Mouse (Mus musculus): ENCODE data around the gene Olfr1337.
"Not testable (repeated sequence)": the region's sequence is repeated elsewhere in the genome, so short reads cannot be mapped to it uniquely, and the experiment has no call there.

The Olfr1337 gene

DNA sequence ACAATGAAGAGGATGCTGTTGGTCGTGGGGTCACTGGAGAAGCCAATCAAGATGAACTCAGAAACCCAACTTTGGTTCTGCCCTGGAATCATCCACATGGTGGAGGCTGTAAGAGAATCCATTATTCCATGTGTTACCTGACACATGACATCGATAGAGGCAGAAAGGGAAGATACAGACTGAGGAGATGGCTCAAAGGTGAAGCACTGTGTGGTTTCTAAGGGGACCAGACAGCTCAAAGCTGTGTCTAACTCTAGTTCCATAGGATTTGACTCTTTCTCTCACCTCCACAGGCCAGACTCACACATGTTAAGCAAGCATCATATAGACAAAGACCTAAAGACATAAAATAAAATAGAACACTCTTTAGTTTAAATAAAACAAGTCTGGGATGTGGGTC lies at the start of gene Olfr1337:
Gene Olfr1337, minus strand, starts transcription at position 101 of the 400 bp plus-strand sequence.
- DNase-seq: no peak

DNA sequence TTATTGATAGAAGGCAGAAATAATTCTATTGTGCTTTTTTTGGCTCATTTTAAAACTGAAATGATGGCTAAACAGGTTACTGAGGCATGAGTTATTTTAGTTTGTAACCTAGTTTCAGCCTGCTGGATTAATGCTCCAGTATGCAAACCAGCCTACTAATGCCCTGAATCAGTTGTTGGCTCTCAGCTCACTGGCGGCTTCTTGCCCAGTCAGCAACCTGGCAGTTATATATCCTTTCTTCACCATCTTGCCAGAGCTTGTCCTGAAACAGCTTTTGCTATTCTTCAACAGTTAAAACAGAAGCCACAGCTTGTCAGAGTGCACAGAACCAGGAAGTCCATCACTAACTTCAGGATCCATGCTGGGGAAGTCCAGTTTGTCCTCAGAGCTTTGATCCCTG lies 36.5 kb upstream of the Olfr1337 start:
- DNase-seq: no peak

DNA sequence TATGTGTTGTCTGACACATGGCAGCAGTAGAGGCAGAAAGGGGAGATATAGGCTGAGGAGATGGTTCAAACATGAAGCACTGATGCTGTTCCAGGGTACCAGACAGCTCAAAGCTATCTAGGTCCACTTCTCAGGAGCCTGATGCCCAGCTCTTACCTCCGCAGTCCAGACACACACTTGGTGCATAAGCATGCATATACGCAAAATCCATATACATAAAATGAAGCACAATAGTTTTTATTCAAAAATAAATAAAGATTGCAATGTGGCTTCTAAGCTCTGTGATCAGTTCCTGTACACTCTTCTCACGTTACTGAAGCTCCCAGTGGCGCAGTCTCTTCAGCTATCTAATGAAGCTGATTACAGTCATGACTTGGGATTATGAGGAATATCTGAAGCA lies 27.5 kb upstream of the Olfr1337 start, which contains the start of gene Olfr1335:
Gene Olfr1335, minus strand, starts transcription at position 101 of the 400 bp plus-strand sequence.
- DNase-seq: no peak

DNA sequence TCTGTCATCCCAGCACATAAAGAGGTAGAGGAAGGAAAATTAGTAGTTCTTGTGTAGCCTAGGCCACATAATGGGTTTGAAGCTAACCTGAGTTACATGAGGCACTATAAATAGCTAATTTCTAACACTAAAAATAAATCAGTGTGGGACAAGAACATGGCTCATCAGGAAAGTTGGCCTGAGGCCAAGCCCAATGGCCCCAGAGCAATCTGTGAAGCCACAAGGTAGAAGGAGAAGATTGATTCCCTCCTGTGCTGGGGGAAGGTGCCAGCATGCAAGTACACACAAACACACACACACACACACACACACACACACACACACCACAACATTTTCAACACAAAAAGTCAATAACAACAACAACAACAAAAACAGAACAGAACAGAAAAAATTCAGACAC lies 10.4 kb upstream of the Olfr1337 start:
- not testable (repeated sequence) for DNase-seq

DNA sequence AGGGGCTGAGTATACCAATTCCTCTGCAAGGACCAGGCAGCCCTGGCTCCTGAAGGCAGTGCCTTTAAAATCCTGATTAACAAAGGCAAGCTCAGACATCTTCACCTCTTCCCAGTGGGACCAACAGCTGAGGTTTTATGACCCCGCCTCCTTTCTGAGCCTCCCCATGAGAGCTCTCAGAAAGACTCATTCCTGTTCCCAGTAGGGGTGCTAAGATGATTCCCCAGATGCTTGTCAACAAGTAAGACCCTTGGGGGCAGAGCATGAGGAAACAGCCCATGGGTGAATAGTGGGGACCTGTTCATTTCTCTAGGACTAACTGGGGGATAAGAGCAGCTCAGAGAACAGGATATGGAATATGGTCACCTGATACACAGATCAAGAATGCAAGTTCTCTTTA lies 23.7 kb downstream of the Olfr1337 start, which contains the start of gene Olfr1338:
Gene Olfr1338, minus strand, starts transcription at position 101 of the 400 bp plus-strand sequence.
- no peak for DNase-seq

DNA sequence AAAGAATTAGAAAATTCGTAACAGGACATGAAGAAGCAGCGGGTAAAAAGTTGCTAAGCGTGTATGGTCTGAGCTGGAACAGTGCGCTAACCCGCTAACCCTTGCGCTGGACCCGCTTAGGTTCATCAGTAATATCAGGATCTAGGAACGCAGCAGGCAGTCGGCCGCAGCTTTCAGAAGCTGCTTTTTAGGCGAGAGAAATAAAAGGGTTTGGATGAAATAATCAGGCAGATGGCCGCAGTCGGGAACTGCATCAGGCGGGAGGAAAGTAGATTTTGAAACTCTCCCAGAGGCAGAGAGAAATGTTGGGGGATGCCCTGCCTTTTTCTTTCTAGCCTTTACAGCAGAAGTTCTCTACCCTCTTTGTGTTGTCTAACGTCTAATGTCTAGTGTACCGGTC lies 40.5 kb downstream of the Olfr1337 start:
- DNase-seq: no peak

DNA sequence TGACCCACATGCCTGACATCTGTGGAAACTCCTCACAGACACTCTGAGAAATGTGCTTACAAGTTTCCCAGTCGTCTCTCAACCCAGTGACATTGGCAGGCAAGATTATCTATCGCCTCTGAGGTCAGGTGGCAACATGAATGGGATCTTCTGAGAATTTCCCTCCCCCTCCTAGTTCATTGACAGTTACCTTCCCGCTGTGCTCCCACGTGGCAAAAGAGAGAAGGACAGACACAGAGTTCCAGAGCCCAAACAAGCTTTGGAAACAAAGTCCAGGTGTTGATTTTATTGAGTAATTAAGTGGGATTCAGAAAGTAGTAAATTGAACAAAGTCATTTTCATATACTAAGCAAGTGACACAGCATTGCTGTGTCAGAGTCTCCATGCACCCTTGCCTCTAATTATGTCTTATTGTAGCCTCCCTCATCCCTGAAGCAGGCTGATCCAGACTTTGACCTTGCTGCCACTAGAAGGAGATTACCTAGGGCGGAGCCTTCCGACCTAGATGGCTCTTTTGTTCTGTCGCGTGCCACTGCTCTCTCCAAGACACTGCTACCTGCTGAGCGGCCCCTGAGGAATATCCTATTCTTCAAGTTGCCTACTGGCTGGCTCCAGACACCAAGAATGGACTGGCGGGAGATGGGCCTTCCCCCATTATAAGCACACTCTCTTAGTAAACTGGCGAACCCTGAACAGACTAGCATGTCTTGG lies 41.2 kb downstream of the Olfr1337 start:
- no peak for DNase-seq

DNA sequence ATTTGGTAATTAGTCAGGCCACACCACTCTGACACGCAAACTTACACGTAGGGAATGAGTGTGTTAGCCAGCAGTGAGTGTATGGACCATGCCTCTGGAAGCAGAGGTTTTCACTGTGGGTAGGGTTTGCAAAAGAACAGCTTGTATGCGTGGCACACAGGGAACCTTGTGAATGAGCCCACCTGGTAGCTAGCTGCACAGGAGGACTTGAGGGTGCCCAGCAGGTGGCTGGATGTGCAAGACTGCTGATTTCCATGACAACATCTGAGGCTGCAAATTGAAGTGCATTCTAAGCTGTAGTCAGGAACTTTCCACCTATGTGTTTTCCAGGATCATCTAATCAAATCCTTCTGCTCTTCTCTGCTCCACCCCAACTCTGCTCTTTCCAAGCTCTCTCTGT lies 42.8 kb downstream of the Olfr1337 start:
- DNase-seq: no peak

DNA sequence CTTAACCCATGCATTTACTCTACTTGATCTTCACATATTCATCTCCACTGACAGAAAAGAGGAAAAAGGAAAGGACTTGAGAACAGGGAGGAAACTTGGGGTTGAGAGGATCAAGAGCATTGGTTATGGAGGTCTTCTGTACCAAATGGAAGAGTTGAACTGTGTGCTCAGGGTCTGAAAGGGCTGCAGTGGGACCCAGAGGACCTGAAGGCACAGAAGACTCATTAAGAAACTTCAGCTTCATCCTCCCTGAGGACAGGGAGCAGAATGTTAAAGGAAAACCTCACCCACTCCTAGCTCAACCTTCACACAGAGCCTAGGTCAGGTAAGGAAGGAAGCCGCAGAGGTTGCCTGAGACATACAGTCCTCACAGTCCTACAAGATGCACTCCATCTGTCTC lies 50.5 kb downstream of the Olfr1337 start, which contains the start of gene Olfr1339:
Gene Olfr1339, plus strand, starts transcription at position 301 of the 400 bp plus-strand sequence.
- no peak for DNase-seq
